Mouse (Mus musculus) heart, adult 10 weeks (tissue): ENCODE measurements around the gene Vmn1r107. TPM values are rescaled to one million over a fixed set of nuclear protein-coding genes. Genes with fewer than 3 reads are reported as not detected.

Experiments
- polyA plus RNA-seq: library from polyadenylated mRNA; stranded (reverse); fragments of 350-450 nt; fragmentation: Illumina TruSeq; extraction: RNeasy Lipid Tissue Mini Kit (QIAGEN cat#74804); gene quantifications from one replicate; pipeline ENCODE4 v1.2.3, GENCODE M21; 2014; ENCODE audit warnings: low read depth, low replicate concordance

The Vmn1r107 gene
- not detected for polyA plus RNA-seq

GRCm38 (mm10) chr7:20668618-20669017 lies at the start of gene Vmn1r107:
Gene Vmn1r107 (plus strand): TSS chr7:20668918.

GRCm38 (mm10) chr7:20703116-20703515 lies 34.4 kb downstream of the Vmn1r107 start, which contains the start of gene Vmn1r111:
Gene Vmn1r111 (minus strand): TSS chr7:20703216.

Other genes with a start within 250 kb of the Vmn1r107 start
- not detected for gene Vmn1r101, start 226.3 kb upstream of the Vmn1r107 start, polyA plus RNA-seq
- not detected for gene Gm10670, start 194.0 kb upstream of the Vmn1r107 start, polyA plus RNA-seq
- not detected for gene Vmn1r103, start 158.4 kb upstream of the Vmn1r107 start, polyA plus RNA-seq
- gene Vmn1r104, start 135.1 kb upstream of the Vmn1r107 start, polyA plus RNA-seq: not detected
- not detected for gene Gm5726, start 123.2 kb upstream of the Vmn1r107 start, polyA plus RNA-seq
- gene Gm4141, start 92.7 kb upstream of the Vmn1r107 start, polyA plus RNA-seq: not detected
- gene Gm4513, start 69.9 kb upstream of the Vmn1r107 start, polyA plus RNA-seq: not detected
- gene Vmn1r111, start 34.3 kb downstream of the Vmn1r107 start, polyA plus RNA-seq: not detected
- gene Gm10668, start 61.7 kb downstream of the Vmn1r107 start, polyA plus RNA-seq: not detected
- not detected for gene Vmn1r112, start 102.3 kb downstream of the Vmn1r107 start, polyA plus RNA-seq
- gene Vmn1r113, start 118.4 kb downstream of the Vmn1r107 start, polyA plus RNA-seq: not detected
- gene Vmn1r114, start 143.3 kb downstream of the Vmn1r107 start, polyA plus RNA-seq: not detected
- not detected for gene Vmn1r115, start 176.1 kb downstream of the Vmn1r107 start, polyA plus RNA-seq
- not detected for gene Vmn1r116, start 203.3 kb downstream of the Vmn1r107 start, polyA plus RNA-seq
- not detected for gene Vmn1r117, start 215.2 kb downstream of the Vmn1r107 start, polyA plus RNA-seq
- gene Vmn1r118, start 243.4 kb downstream of the Vmn1r107 start, polyA plus RNA-seq: not detected